Mouse (Mus musculus) left cerebral cortex, postnatal 25 days (tissue): Measurements from ENCODE around the gene Wwtr1. TPM values are rescaled to one million over a fixed set of nuclear protein-coding genes. Genes with fewer than 3 reads are reported as not detected.

Experiments used
- DNase-seq, 2 experiments: peaks; one replicate each; pipeline ENCODE4 v3.0.0; 2022; ENCODE audit warnings: low spot score in 2 of 2, mixed read lengths in 1 of 2
- intact Hi-C: fragments of 180-260 bp; cut with DNase I; formaldehyde crosslinking; loops from one replicate; pipeline ENCODE4 v1.15.1; 2025
- total RNA-seq, 2 experiments: library from RNA; stranded (reverse); gene quantifications; 2 replicates each; pipeline ENCODE4 v1.2.3; 2021

Gene Wwtr1
- total RNA-seq, 2 experiments from 2014 or later: 14.1 to 14.4 TPM

GRCm38 (mm10) chr3:57470981-57471601 is 104.6 kb downstream of the Wwtr1 start:
- peak in 1 of 2 experiments; percentile 55 for DNase-seq
- intact Hi-C loops: loop anchor here (2.0 to 5.0 kb wide), 2 partner anchors 36 to 104 kb away; partner anchors contain the start of gene Wwtr1

DNA sequence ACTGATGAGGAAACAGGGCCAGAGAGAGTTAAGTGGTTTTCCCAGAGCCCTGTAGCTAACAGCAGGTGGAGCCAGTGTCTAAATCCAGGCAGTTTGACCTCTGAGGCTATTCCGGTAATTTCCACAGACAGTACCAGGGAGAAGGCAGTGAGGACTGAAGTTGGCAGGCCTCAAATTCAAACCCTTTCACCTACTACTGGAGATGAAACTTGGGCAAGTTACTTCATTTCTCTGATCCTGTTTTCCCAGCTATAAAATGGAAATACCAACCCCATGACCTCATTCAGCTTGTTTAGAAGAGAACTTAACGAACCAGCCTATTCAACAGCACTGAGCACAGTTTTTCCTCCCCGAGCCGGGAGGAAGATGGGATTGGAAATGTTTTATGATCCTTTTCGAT is 105.4 kb downstream of the Wwtr1 start:
- intact Hi-C loops: loop anchor here (2.0 to 5.0 kb wide), 2 partner anchors 37 to 104 kb away; partner anchors contain the start of gene Wwtr1
- DNase-seq: peak in 1 of 2 experiments; percentile 49

DNA sequence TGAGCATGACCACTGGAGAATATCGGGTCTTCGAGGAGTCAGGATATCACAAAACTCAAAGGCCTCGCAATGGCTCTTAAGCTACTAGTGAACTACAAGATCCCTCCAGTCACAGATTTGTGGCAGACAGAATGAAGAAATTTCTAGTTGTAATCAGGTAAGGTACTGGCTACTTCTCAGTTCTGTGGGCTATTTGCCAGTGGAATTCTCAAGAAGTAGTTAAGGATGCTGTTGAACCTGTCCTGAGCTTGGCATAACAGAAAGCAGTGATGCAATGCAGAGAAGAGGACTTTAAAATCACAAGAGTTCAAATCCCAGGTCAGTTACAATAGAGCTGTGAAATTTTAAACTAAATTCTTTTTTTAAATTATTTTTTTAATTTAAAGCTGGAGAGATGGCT is 106.4 kb downstream of the Wwtr1 start:
- no peak for DNase-seq
- intact Hi-C loops: loop anchor here (10.0 kb wide), 1 partner anchor 345 kb away; no protein-coding TSS in a partner anchor

- peak in 1 of 2 experiments; percentile 55 for DNase-seq
- intact Hi-C loops: loop anchor here (1.0 to 10.0 kb wide), 2 partner anchors 159 to 349 kb away; no protein-coding TSS in a partner anchor
These were observed 109.4 kb downstream of the Wwtr1 start for GRCm38 (mm10) chr3:57466289-57466688.

- no peak for DNase-seq
- intact Hi-C loops: loop anchor here (10.0 kb wide), 1 partner anchor 351 kb away; no protein-coding TSS in a partner anchor
These were observed 112.4 kb downstream of the Wwtr1 start for GRCm38 (mm10) chr3:57463302-57463701.

DNA sequence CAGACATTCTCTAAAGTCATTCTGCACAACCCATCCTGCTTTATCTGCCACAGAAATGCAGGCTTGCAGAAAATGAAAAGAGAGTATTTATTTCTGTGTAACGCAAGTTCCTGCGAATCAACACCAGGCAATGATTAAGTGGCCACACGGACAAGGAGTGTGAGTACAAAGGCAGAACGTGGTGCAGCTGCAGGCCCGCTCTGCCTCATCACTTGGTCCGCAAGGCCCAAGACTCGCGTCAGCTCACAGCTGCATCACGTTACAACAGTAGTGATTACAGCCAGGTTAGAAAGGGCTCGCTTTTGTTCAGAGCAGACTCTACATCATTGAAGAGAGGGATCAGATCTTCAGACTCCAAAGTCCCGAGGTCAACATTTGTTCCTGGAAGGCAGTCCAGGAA is 117.1 kb downstream of the Wwtr1 start:
- DNase-seq: no peak
- intact Hi-C loops: no loop called here

- intact Hi-C loops: loop anchor here (1.0 kb wide), 1 partner anchor 181 kb away; no protein-coding TSS in a partner anchor
- peak; percentile 80 to 90 for DNase-seq
These were observed 127.3 kb downstream of the Wwtr1 start for GRCm38 (mm10) chr3:57448445-57448844.

GRCm38 (mm10) chr3:57447889-57448288 is 127.8 kb downstream of the Wwtr1 start:
- intact Hi-C loops: loop anchor here (1.0 kb wide), 1 partner anchor 181 kb away; no protein-coding TSS in a partner anchor
- peak; percentile 7 to 26 for DNase-seq

- no peak for DNase-seq
- intact Hi-C loops: no loop called here
These were observed 130.0 kb downstream of the Wwtr1 start for GRCm38 (mm10) chr3:57445706-57446105.

GRCm38 (mm10) chr3:57440956-57441355 is 134.8 kb downstream of the Wwtr1 start:
- DNase-seq: no peak
- intact Hi-C loops: no loop called here

DNA sequence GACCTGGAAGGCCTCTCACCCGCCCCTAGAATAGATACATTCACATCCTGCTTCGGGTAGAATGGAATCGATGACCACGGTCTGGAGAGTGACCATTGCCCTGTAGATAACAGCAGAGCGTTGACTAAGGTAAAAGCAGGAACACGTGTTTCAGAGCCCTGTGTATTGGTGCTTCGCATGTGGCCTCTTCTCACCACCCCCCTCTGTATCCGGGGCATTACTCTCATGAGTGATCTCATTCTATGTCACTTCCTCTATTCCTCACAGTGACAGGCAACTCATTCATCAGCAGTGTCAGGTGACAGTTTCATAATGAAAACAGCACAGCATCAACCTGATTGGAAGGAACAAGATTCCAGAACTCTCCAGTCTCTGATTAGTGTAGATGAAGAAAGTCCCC is 140.3 kb downstream of the Wwtr1 start:
- intact Hi-C loops: no loop called here
- no peak for DNase-seq

GRCm38 (mm10) chr3:57431706-57432105 is 144.0 kb downstream of the Wwtr1 start:
- intact Hi-C loops: no loop called here
- DNase-seq: no peak

- intact Hi-C loops: no loop called here
- no peak for DNase-seq
These were observed 146.2 kb downstream of the Wwtr1 start for GRCm38 (mm10) chr3:57429486-57429885.

DNA sequence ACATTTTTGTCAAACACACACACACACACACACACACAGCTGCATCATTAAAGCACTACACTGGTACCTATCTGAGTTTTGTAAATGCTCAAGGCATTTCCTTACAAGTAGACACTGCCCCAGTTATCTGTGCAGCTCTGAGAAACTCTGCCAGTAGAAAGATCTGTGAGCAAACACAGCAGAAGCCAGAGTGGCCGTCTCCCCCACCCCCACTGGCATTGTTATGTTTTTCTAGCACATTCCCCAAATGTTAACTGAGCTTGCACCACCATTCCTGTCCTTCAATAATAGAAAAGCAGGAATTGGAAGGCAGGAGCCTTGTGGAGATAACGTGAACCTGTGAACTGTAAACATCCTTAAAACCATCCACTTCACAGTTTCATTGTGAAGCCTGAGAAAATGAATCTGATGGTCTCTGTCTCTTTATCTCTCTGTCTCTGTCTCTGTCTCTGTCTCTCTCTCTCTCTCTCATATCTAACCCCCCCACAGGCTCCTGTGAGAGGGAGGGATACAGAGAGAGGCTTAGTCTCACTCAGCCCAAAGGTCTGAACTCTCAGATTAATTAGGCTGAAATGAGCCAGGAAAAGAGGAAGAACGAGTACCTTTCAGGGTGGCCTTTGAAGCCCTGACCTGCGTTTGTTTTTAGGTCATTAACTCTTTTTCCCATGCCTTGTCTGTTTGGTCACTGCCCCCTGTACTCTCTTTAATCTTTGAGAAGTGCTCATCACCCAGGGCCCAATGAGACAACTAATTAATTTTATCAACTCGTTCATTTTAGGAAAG is 146.8 kb downstream of the Wwtr1 start:
- DNase-seq: no peak
- intact Hi-C loops: no loop called here

GRCm38 (mm10) chr3:57426351-57426750 is 149.4 kb downstream of the Wwtr1 start:
- no peak for DNase-seq
- intact Hi-C loops: no loop called here

DNA sequence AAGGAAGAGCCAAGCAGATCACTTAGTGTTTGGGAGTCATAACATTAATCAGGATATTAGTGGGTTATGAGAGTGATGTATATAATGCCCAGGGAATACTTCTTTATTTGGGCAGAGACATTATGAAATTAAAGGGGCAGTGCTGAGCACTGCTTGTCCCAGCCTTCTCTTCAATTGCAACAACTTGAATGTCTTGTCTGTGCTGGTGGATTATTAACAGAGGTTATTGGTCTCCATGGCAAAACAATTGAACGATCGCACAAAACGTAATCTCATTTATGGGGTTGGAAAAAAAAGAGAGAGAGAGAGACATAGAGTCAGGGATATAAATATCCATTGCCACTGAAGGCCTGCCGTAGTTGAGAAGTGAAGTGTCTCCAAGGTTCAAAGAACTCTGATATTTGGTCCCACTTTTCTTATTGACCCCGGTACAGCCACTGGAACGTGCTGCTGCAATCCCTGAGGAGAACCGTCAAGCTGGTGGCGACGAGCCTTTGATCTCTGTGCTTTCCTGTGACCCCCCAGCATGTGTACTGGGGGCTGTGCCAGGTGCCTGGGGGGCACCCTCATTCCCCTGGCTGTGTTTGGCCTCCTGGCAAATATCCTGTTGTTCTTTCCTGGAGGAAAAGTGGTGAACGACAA is 150.5 kb downstream of the Wwtr1 start, which contains the start of gene Tm4sf4:
Gene Tm4sf4 (plus strand): TSS at position 226 of the 642 bp plus-strand sequence.
- no peak for DNase-seq
- intact Hi-C loops: no loop called here

DNA sequence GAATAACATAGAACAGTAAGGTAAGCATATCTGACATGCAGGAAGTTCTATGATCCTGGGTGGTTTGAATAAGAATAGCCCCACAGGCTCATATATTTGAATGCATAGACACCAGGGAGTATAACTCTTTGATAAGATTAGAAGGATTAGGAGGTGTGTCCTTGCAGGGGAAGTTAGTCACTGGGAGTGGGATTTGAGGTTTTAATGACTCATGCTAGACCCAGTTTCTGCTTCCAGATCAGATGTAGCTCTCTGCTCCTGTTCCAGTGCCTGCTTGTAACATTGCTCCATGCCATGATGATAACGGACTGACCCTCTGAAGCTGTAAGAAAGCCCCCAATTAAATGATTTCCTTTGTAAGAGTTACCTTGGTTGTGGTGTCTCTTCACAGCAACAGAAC is 155.1 kb downstream of the Wwtr1 start:
- no peak for DNase-seq
- intact Hi-C loops: no loop called here

DNA sequence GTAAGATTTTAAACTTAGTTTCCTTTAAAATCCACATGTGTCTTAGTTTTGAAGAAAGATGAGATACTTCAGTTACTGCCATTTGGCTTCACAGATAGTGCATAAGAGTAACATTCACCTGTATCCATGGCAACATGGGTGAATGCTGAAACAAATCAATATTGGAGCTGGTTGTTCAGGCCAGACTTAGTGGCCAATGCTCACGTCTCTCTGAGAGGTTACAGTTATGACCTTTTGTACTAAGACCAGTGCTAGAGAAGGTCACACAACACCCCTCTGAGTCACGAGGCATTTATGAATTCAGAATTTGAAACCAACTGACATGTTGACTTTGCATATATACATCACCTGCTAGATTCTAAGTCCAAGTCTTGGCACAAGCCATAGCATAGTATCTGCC is 155.5 kb downstream of the Wwtr1 start:
- intact Hi-C loops: no loop called here
- DNase-seq: no peak

DNA sequence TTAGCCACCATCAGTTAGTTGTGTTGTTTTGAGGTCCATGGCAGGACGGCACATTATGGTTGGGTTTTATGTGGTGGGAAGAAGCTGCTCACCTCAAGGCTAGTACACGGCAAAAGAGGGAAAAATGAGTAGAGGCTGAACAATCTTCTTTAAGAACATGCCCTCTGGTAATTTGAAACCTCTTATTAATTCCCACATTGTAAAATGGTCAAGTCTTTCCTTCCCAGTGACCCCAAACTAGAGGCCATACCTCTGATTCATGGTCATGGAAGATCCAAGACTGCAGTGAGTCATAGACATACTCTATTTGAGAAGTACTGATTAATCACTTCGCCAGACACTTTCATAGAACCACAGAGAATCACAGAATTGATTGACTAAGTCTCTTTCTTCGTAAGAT is 164.2 kb downstream of the Wwtr1 start:
- intact Hi-C loops: no loop called here

More for the DNA sequence above, 164.2 kb downstream of the Wwtr1 start:
- DNase-seq: no peak
